Mouse (Mus musculus): ENCODE results near the gene Pnp2.
"Not testable (repeated sequence)": the region's sequence is repeated elsewhere in the genome, so short reads cannot be mapped to it uniquely, and the experiment has no call there.

The Pnp2 gene

DNA sequence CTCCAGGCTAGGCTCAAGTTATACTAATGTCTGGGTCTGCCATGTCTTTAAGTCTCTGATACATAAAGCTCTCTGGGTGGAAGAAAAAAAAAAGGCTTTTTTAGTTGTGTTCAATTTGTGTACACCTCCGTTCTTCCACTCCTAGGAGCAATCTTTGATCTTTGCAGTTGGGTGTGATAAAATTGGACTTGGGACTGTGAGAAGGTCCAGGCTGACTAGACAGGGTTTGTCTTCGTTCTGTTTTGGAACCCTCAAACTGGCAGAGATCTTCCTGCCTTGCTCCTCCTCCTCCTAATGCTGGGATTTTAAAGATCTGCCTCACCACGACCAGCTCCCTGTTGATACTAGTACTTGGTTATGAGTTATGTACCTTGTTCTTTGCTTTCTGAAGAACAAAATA, 1.4 kb downstream of the Pnp2 start:
- DNase-seq (ENCODE audit: low spot score): not testable (repeated sequence)

DNA sequence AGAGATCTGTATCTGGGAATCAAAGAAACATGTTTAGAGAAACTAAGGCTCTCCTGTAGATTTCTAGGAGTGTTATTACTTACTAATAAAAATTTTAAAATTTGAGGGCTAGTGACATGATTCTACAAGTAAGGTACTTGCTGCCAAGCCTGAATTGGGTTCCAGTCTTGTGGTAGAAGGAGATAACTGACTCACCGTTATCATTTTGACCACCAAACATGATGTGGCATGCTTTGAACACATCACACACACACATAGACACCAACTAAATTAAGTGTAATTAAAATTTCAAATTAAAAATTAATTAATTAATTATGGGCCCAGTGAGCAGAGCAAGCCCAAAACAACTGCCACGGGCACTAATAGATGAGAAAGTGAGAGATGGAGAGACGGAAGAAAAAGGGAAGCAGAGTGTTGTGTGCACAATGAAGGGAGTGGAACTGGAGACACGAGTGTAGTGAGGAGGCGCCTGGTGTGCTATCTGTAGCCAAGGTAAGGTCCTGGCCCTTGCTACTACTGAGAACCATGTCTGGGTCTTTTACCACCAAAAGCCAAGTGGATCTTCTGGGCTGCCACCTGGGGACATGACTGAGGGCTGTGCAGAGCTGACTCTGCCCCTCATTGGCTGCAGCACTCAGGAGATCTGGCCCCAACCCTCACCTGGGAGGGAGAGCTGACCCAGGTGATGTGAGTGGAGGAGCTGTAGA, 2.6 kb downstream of the Pnp2 start:
- DNase-seq (ENCODE audit: low spot score): not testable (repeated sequence)

DNA sequence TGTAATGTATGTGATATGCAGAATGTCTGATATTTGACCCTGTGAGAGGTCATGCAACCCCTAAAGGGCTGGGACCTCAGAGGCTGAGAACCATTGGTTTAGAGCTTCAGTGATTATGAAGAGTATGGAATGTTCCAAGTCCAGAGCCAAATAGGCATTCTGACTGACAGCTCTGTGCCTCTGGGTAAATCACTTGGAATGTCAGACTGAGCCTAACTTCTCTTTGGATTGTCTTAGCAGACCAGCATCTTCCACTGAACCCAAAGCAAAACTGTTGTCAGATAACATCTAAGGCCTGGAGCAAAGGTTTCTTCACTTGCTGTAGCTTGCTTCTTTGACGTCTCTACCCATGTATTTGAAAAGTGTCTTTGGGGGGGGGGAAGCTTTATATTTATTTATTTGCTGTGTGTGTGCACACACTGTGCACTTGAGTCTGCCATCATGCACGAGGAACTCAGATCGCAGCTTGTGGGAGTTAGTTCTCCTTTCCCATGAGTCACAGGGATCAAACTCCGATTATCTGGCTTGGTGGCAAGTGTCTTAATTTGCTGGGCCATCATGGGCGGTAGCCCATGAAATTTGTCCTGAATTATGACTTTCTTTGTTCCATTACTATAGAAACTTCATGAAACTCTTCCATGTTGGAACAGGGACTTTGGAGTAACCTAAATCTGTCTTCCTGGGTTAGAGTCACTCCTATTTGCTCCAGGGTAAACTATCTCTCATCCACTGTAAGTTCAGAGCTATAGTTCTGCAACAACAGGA, 12.6 kb downstream of the Pnp2 start:
- peak; percentile 55 for DNase-seq (ENCODE audit: low spot score)

DNA sequence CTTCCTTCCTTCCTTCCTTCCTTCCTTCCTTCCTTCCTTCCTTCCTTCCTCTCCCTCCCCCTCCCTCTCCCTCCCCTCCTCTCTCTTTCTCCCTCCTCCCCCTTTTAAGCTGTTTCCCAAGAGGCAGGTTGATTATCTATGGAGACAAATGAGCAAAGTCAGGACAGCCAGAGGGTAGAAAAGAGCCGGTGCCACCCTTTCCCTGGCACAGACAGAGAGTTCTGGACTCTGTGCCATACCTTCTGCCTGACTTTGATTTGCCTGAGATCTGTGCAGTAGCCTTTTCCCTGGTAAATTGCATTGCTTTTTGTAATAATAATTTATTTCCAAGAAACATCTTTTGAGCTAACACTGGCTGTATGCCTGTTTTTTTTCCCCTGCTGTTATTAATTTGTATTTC, 13.2 kb downstream of the Pnp2 start:
- DNase-seq (ENCODE audit: low spot score): peak; percentile 22

DNA sequence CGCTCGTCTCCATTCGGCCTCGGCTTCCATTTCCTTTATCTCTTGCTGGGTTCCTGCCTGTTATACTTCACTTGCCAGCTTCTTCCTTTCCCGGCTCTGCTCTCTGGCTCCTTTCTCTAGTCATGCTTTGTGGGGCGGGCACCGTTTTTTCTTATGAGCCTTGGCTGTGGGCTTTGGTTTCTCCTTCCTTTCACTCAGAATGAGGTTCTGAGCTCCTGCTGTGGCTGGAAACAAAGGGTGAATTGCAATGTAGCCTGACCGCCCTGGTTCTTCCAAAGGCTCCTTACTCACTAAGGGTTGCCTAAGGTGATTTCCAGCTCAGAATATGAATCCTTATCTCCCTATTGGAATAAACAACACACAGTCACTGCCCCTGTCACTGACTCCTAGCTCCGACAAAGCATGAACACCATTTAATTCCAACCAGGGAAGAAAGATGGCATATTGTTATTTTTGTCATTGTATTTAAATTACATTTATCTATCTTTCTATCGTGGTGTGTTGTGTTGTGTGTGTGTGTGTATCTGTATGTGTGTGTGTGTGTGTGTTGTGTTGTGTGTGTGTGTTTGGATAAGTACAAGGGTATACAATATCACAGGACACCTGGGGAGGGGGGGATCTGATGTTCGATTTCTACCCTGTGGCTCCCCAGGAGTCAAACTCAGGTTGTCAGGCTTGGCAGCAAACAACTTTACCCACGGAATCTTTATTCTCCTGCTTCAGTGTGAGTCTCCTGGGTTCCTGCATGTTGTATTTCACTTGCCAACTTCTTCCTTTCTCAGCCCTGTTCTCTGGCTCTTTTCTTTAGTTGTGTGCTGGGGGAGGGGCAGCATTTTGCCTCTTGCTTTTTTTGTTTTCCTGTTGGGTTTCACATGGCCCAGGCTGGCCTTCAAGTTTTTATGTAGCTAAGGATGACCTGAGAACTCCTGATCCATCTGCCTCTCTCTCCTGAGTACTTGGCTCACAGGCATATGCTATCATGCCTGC, 14.1 kb downstream of the Pnp2 start:
- DNase-seq (ENCODE audit: low spot score): peak; percentile 41

DNA sequence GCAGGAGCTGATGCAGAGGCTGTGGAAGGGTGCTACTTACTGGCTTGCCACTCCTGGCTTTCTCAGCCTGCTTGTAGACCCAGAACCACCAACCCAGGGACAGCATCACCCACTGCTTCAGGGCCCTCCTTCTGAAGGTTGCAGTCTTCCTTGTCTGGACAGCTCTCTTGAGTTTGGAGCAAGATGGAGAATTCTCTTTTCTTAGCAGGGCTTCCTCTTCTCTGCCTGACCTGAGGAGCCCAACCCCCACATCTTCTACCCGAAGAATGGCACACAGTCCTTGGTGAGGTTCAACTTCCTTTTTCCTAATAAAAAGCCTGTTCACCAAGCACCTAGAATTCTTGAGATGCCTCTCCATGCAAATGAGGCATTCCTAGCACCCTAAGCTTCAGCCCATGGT, 15.0 kb downstream of the Pnp2 start:
- no peak for DNase-seq (ENCODE audit: low spot score)

DNA sequence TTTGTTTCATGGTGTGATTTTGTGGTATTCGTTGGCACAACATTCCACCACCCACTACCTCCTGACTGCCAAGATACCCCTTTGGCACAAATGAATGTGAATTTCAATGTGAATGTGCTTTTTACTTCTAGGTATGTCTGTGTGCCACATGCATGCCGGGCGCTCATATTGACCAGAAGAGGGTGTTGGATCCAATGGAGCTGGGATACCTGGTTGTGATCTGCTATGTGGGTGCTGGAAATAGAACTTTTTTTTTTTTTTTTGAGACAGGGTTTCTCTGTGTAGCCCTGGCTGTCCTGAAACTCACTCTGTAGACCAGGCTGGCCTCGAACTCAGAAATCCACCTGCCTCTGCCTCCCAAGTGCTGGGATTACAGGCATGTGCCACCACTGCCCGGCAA, 17.3 kb downstream of the Pnp2 start:
- peak; percentile 2 for DNase-seq (ENCODE audit: low spot score)

DNA sequence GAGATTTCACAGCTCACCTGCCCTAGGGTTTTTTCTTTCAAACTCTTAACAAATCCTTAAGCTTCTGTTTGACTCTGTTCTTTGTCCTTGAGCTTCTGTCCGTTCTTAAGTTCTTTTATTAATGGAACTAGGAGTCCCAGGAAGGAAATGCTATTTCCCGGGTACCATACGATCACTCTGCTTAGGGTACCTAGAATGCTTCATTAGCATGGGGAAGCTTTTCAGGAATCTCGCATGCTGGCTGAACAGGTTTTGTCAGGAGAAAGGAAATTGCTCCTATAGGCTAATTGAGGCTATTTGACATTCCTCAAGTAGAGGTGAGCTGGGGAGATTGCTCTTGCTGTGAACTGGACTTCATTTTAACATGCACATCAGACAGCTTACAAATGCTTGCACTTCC, 17.9 kb downstream of the Pnp2 start:
- DNase-seq (ENCODE audit: low spot score): no peak

DNA sequence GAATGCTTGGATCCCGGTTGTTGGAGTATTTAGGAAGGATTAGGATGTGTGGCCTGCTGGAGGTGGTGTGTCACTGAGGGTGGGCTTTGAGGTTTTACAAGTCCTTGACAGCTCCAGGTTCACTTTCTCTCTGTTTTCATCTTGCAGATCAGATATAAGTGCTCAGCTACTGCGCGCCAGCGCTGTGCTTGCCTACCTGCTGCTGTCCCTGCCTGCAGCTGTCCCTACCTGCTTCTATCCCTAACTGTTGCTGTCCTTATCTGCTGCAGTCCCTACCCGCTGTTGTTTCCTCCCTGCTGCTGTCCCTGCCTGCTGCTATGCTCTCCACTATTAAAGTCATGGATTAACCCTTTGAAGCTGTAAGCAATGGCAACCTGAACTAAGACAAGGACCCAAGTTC, 19.2 kb downstream of the Pnp2 start:
- no peak for DNase-seq (ENCODE audit: low spot score)

DNA sequence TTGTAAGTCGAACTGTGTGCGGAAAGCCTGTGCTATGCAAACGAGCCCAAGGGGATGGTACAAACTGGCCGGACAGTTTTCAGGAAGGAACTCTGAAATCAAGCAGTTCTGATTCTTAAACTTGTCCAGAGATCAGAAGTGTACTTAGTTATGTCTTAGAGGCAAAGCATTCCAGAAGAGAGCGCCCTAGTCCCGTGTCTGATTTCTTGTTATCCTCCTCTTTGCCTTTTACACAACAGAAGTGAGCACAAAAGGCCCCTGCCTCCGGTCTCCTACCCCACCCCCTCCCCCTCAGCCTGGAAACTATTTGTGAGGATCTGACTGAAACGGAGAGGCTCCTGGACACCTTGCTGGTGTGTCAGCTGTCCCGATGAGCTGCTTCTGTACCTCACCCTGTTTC, 20.9 kb downstream of the Pnp2 start:
- no peak for DNase-seq (ENCODE audit: low spot score)

DNA sequence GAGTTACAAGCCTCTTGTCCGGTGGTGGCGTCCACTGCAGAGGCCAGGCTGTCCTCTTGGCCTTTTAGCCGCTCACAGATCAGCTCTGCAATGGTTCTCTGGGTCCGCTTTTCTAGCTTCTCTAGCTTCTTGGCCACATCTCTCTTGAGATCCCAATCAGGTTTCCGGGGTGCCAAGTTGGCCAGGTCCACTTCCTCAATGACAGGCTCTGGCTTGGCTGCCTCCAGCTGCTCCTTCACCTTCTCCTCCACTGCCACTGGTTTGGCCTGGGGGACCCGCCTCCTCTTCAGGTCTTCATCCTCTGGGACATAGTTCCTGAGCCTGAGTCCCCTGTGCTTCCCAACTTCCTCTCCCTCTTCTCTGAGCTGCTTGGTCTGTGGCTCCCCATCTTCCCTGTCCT, 22.7 kb downstream of the Pnp2 start:
- DNase-seq (ENCODE audit: low spot score): not testable (repeated sequence)

DNA sequence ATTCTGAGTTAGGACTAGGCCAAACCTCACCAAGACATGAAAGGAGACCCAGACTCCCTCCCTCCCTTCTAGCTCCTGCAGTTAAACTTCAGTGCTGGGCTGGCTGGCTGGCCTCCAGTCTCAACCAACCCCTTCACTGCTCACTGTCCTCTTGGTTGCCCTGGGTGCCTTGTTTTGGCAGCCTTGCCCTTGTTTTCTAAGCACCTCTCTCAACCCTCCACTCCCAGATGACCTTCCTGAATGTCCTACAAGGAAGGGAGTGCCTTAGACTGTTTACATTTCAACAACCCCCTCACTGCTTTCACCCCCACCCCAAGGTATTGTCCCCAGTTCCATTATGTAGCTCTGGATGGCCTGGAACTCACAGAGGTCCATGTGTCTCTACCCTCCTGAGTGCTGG, 23.8 kb downstream of the Pnp2 start:
- no peak for DNase-seq (ENCODE audit: low spot score)

DNA sequence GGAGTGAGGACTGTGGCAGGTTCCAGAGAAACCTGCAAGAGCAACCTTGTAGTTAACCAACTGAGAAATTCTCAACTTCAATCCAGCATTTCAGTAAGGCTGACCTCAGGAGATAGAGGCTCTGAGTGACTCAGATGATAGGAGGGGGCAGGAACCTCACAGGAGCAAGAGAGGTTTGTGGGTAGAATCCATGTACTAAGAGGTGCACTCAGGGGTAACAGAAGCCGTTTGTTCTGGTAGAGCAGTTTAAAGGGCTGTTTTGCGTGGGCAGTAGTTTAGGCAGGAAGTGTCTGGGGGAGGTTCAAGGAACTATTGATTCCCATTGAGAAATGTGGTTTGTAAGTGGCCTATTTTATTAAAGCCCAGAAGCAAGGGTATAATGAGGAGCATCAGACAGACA, 25.4 kb downstream of the Pnp2 start:
- DNase-seq (ENCODE audit: low spot score): peak; percentile 1

DNA sequence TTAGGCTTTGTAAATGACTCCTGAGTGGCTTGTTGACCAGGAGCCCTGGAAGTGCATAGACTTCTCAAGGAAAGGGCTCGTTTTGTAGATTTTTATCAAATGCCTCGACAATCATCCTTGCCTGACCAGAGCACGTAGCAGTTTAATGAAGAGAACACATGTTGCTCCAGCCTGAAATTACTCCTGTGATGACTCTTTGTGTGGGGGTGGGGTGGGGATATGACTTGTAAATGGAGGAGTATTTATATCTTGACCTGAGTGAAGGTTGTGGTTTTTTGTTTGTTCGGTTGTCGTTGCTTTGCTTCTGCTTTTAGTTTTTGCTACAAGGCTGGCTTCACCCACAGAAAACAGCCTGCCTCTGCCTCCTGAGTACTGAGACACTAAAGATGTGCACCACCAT, 26.0 kb downstream of the Pnp2 start:
- peak; percentile 1 for DNase-seq (ENCODE audit: low spot score)

DNA sequence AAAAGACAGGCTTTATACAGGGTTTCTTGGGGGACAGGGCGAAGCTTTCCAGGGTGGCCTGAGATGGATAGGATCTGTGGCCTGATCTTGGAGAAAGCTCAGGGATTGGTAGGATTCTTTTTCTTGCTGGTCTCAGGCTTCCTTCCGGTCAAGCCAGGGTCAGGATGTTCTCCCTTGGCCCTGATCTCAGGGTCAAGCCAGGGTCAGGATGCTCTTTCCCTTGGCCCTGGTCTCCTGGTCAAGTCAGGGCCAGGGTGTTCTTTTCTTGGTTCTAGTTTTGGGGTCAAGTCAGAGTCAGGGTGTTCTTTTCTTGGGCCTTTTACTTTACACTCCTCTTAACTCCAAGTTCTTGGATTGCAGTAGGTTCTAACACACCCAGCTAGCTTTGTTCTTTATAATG, 31.9 kb downstream of the Pnp2 start:
- DNase-seq (ENCODE audit: low spot score): no peak

DNA sequence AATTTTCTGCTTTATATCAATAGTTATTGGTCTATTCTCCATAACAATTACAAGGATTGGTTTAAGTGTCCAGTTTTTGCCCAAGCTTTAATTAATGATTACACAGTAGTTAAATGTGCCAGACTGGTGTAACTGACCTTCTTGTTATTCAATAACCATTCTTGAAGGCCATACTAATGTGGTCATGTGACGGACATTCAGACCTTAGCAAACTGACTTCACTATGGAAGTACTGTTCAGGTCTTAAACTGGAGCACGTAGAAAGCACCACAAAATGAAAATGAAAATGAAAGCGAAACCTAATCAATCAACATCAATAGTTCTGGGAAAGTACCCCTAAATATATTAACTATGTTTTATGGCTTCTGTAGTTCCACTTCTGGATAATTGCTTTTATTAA, 35.2 kb downstream of the Pnp2 start:
- no peak for DNase-seq (ENCODE audit: low spot score)

DNA sequence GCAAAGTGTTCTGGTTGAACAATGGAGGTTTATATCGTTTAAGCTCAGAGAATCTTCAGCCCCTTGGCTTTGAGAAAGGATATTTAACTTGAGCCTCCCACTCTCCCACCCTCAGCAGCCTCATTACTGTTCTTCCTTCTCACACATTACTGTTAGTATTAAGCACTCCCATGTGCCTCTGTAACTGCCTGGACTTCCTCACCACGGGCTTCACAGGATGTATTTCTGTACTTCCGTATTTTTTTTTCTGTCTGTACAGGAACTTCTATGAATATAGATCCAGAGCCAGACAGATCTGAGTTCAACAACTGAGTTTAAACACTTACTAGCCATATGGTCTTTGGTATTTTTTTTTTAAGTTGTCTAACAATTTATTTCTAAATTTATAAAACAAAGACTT, 41.3 kb downstream of the Pnp2 start:
- DNase-seq (ENCODE audit: low spot score): no peak

DNA sequence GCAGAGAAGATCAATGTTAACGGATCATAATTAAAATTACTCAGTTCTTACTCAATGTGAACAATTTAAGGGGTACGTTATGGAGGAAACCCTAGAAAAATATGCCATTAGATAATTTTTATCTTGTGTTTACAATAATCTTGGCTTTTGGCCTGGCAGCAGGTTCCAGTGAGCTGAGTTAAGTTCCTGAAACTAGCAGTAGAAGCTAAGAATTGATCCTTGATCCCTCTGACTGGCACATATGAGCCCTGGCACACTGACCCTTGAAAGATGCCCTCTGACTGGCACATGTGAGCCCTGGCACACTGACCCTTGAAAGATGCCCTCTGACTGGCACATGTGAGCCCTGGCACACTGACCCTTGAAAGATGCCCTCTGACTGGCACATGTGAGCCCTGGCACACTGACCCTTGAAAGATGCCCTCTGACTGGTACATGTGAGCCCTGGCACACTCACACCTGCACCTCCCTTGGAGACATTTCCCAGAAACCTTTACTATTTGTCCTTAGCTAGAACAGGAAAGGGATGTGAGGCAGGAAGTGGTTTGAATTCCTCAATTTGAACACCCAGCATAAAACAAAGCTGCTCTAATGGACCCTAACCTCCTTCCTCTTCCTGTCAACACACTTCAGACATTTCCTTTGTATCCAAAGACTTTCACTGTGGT, 42.3 kb downstream of the Pnp2 start:
- DNase-seq (ENCODE audit: low spot score): no peak

DNA sequence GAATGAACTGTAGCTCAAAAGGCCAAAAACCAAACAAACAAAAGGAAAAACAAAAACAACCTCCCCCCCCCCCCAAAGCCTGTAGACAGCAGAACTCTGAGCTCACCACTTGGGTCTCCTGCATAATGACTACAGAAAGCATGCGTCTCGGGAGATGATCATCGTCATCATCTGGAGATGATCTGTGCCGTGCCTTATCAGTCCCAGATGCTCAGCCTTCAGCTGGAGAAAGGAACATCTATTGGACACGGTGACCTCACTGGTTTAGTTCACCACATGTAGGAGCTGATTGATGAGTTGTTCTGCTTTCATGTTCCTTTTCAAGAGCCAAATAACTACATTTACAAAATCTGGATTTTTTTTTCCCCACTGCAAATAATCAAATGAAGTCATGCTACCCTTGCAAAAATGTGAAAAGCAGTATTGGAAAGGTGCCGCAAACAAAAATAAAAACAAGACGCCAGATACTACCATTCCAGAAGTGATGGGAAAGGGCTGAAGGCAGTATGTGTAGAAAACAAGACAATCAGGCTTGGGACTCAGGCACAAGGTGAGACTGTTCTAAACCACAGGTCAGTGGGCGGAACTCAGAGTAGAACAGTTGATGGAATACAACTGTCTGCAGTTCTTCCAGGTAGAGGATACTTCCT, 51.5 kb downstream of the Pnp2 start, which contains the start of gene Rnase10:
Rnase10 (plus strand) TSS at position 600 of the 650 bp plus-strand sequence.
- DNase-seq (ENCODE audit: low spot score): no peak

DNA sequence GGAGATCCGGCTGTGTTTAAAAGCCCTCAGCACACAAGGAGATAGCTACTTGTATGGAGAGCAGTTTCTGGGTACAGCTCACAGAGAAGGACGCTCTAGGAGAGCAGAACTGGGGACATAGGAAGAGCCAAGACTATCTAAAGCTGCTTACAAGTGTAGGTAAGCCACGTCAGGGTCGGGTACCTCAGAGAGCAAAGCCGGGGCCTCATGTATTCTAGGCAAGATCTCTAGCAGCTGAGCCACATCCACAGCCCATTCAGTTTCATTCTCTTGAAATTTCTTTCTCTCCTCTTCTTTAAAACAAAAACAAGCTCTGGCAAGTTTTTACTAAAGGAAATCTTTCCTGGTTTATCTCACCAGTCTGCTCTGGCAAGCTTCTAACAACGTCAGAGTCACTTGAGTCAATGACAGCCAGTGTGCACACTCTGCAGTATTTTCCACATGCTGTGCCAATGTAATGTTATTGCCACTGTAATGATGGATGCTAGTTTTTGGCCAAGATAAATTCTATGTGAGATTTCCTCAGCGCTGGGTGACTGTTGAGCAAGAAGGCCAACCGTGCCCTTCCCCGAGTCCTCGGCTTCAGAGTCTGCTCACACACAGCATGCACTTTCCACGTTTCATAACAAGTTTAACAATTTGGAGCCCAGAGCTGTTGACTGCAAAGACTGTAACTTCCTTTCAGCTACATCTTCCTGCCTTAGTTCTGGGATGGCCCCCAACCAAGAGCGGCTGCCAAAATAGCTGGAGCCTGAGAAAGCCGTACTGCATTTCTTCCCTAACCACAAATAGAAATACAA, 52.3 kb downstream of the Pnp2 start:
- DNase-seq (ENCODE audit: low spot score): peak; percentile 98

DNA sequence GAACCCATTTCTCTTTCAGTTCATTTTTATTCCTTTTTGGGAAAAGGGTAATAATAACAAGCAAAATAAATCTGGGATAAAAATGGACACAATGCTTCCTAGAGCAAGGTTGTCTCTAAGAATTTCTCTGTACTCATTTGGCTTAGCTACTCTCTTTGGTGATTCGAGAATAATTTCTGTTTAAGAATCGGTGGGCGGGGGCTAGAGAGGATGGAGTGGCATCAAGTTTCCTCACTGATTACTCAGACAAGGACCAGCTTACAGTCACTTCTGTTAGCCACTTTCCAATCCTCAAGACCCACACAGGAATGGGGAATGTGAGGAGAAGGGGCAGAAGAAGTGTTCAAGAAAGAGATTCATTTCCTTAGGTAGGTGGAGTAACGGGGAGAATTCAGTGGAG, 53.0 kb downstream of the Pnp2 start:
- DNase-seq (ENCODE audit: low spot score): no peak

Data from adipocyte (in vitro differentiated cells).